Mouse (Mus musculus) Patski (cell line): ENCODE measurements around the gene 4930432M17Rik. TPM values are rescaled to one million over a fixed set of nuclear protein-coding genes. Genes with fewer than 3 reads are reported as not detected.
A peak's percentile ranks its signal among the peaks of the same experiment; 100 is the strongest.

ENCODE experiments used
- ATAC-seq: fragments of 100-300 bp; one replicate; pipeline ENCODE4 v1.8.0; 2021
- CTCF ChIA-PET: fragments of 350-600 bp; sonication (Branson Sonifier 250); formaldehyde crosslinking; loops from one replicate; lab custom pipeline; 2022; ENCODE audit warnings: inconsistent platforms; lab: Charles Lee
- POLR2A ChIA-PET: fragments of 350-600 bp; sonication (Branson Sonifier 250); formaldehyde crosslinking; loops from one replicate; lab custom pipeline; 2022; ENCODE audit warnings: antibody characterized with exemption, inconsistent platforms; lab: Charles Lee
- DNase-seq: peaks from one replicate; pipeline ENCODE4 v3.0.0-alpha.2; 2011; ENCODE audit warnings: low read depth, low spot score
- H3K27me3 ChIP-seq: fragments of 371-371 bp; one replicate; pipeline ENCODE4 v1.5.1; 2021
- CTCF ChIP-seq: fragments of 100-300 bp; IDR thresholded peaks from one replicate; pipeline ENCODE4 v1.5.1; 2021
- in situ Hi-C: fragments of 300-500 bp; cut with MboI; formaldehyde crosslinking; loops from 3 replicates; pipeline ENCODE4 v1.11.1; 2018; ENCODE audit warnings: low pct_unique_long_range_greater_than_20kb, mixed read lengths
- polyA plus RNA-seq: library from polyadenylated mRNA; unstranded; gene quantifications from one replicate; pipeline ENCODE4 v1.2.3, GENCODE M21; 2021

Gene 4930432M17Rik
- polyA plus RNA-seq, 1 experiment from 2014 or later: not detected

DNA sequence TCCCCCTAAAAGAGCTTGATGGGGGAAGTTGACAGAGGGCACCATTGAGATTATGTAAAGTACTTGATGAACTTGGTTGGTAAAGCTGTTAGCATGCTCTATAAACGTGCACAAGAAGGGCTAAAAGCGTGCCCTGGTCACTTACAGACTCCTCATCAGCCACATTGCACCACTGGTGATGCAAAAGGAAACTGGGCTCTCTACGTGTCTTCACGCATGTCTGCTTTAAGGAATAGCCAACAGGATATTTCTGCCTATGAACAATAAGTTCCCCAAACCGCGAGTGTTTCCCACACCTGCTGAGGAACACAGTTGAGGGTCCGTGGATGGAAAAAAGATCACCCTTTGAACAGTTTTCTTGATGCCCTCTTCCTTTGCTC is 51.1 kb downstream of the 4930432M17Rik start:
- TF ChIP-seq CTCF: no peak
- ATAC-seq: no peak
- in situ Hi-C loops: loop anchor here (5.0 kb wide), 2 partner anchors 34 to 69 kb away; no protein-coding TSS in a partner anchor
- ChIA-PET CTCF (interaction anchor here (0.9 to 5.6 kb wide), 14 partner anchors 12 to 150 kb away, joined by 3 to 33 read pairs (median 4); no protein-coding TSS in a partner anchor), POLR2A (interaction anchor here (0.6 to 1.5 kb wide), 6 partner anchors 9 to 454 kb away, joined by 3 to 4 read pairs (median 3); no protein-coding TSS in a partner anchor)
- no peaks in the 10 kb centered on the region for H3K27me3 ChIP-seq
- no peak for DNase-seq

DNA sequence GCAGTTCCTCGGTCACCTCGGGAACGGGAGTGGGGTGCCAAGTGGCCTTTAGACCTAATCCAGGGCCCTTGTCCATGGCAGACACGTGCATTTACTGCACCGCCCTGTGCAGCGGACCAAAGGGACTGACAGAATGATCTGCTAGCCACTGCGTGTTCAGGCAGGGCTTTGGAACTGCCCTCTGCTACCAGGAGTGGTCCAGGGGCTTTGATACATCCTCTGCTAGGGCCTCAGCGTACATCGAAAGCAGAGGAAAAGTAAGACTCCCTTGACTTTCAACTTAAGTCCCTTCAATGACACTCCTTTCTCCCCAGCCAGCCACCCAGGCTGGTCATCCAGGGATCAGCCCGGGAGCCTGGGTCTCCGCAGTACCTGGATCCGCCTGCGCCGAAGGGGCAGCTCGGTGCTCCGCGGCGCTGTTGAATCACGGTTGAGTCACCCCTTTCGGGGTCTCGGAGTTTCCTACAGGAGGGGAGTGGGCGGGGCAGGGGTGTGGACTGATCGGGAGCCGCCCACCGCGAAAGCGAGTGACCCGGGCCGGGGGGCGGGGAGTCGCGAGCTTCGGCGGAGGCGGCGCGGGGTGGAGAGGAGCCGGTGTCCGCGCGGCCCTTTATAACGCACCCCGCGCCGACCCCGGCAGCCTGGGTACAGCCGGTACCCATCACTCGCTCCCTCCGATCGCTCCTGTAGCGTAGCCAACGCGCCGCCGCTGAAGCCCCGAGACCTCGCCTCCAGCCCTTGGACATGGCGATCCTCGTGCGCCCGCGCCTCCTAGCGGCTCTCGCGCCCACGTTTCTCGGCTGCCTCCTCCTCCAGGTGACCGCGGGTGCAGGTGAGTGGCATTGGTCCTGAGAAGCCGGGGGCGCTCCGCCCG is 52.6 kb downstream of the 4930432M17Rik start, which contains the start of gene F3:
Gene F3, plus strand, starts transcription at position 567 of the 874 bp plus-strand sequence.
- POLR2A ChIA-PET: interaction anchor here (0.7 to 3.1 kb wide), 14 partner anchors 13 to 107 kb away, joined by 3 to 15 read pairs (median 5); no protein-coding TSS in a partner anchor
- no peak for TF ChIP-seq CTCF
- CTCF ChIA-PET: interaction anchor here (0.7 to 5.6 kb wide), 20 partner anchors 10 to 187 kb away, joined by 3 to 91 read pairs (median 4); no protein-coding TSS in a partner anchor
- ATAC-seq (peak; percentile 80), DNase-seq (no peak)
- in situ Hi-C loops: loop anchor here (5.0 kb wide), 2 partner anchors 36 to 71 kb away; no protein-coding TSS in a partner anchor
- H3K27me3 ChIP-seq: no peaks in the 10 kb centered on the region

DNA sequence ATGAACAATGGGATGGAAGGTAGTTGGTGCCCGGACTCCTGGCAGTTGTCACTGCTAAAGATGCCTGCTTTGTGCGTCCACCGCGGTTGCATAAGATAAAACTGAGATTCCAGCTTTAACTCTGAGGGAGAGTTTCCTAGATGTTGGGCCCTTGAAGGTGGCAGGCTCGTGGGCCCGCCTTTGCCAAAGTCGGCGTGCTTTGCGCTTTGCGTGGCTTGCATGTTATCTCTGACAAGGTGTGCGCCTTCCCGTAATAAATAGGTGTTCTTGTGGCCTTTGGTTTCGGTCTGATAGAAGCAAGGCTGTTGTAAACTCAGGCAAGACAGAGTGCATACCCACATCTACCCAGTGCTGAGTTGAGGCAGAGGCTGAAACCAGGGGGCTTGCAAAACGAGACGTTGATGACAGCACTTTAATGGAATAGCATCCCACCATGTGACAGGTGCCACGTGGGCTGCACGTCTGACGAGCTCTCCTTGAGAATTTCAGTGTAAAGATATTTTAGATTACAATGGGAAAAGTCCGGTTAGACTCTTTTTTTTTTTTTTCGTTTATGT is 53.5 kb downstream of the 4930432M17Rik start:
- TF ChIP-seq CTCF: no peak
- ChIA-PET CTCF (interaction anchor here (0.8 to 5.6 kb wide), 15 partner anchors 9 to 188 kb away, joined by 3 to 91 read pairs (median 6); no protein-coding TSS in a partner anchor), POLR2A (interaction anchor here (0.7 to 3.1 kb wide), 18 partner anchors 12 to 837 kb away, joined by 3 to 15 read pairs (median 4); no protein-coding TSS in a partner anchor)
- no peaks in the 10 kb centered on the region for H3K27me3 ChIP-seq
- in situ Hi-C loops: loop anchor here (5.0 kb wide), 2 partner anchors 37 to 72 kb away; no protein-coding TSS in a partner anchor
- DNase-seq (no peak), ATAC-seq (no peak)

DNA sequence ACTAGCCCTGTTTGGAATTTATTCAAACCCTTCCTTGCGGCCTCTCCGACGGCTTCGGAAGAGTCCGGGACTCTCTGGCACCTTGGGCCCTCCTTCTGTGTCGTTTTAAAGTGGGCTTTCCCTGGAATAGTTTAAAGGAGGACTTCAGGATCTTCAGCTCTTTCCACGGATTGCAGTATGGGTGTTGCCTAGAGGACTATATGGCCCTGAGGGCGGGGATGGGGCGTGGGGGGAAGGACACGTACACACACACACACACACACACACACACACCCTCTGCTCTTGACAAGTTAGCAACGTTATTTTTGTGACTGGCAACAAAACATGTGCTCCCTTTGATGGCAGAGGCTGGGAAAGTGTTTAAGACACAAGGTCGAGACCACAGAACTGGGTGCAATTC is 54.0 kb downstream of the 4930432M17Rik start:
- TF ChIP-seq CTCF: no peak
- H3K27me3 ChIP-seq: no peaks in the 10 kb centered on the region
- CTCF ChIA-PET: interaction anchor here (0.8 to 5.6 kb wide), 16 partner anchors 8 to 188 kb away, joined by 3 to 91 read pairs (median 6); no protein-coding TSS in a partner anchor
- DNase-seq (no peak), ATAC-seq (no peak)
- POLR2A ChIA-PET: interaction anchor here (0.7 to 3.1 kb wide), 20 partner anchors 11 to 837 kb away, joined by 3 to 15 read pairs (median 5); no protein-coding TSS in a partner anchor
- in situ Hi-C loops: loop anchor here (5.0 kb wide), 2 partner anchors 37 to 72 kb away; no protein-coding TSS in a partner anchor

DNA sequence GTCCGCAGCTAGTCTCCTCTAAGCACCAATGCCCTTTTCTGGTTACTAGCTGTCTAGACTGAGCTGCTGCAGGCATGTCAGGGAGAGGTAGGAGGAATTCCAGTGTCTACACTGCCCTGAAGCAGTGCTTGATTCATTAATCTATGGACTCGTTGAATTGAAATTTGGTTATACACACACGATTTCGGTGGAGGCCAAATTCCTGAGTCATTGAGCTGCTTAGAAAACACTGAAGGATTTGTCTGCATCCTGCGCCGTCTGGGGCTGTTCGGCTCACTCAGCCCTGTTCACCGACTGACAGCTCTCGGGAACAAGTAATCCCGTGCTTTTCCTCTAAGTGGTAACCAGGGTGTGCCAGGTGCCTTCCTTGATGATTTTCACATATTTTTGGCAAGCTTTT is 55.1 kb downstream of the 4930432M17Rik start:
- ATAC-seq (no peak), DNase-seq (no peak)
- ChIA-PET CTCF (interaction anchor here (0.8 to 5.6 kb wide), 25 partner anchors 7 to 199 kb away, joined by 3 to 91 read pairs (median 4); no protein-coding TSS in a partner anchor), POLR2A (interaction anchor here (0.8 to 3.1 kb wide), 12 partner anchors 10 to 123 kb away, joined by 3 to 15 read pairs (median 5); no protein-coding TSS in a partner anchor)
- no peaks in the 10 kb centered on the region for H3K27me3 ChIP-seq
- no peak for TF ChIP-seq CTCF
- in situ Hi-C loops: loop anchor here (5.0 to 25.0 kb wide), 2 partner anchors 173 to 563 kb away; partner anchors contain the start of gene Rwdd3

DNA sequence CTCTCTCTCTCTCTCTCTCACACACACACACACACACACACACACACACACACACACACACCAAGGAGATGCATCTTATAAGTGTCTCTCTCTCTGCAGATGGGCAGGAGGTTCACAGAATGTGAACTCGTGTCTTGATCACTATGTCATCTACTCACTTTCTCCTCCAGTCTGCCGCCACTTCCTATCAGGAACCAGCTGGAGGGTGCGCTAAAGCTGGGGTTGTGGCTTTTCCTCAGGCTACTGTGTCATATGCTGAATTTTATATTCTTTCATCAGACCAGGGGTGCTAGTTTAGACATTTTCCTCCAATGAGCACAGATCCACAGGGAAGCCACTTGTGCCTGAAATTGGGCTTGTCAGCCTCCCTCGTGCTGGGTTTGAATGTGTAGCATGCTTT is 59.1 kb downstream of the 4930432M17Rik start:
- no peak for TF ChIP-seq CTCF
- DNase-seq (no peak), ATAC-seq (no peak)
- in situ Hi-C loops: loop anchor here (5.0 to 25.0 kb wide), 2 partner anchors 177 to 567 kb away; partner anchors contain the start of gene Rwdd3
- ChIA-PET POLR2A (interaction anchor here (0.6 to 0.7 kb wide), 4 partner anchors 115 to 1178 kb away, joined by 3 to 4 read pairs (median 4); no protein-coding TSS in a partner anchor), CTCF (no interaction called here)
- H3K27me3 ChIP-seq: no peaks in the 10 kb centered on the region

Other genes starting within 250 kb of the 4930432M17Rik start
- gene Cnn3, start 244.3 kb upstream of the 4930432M17Rik start, polyA plus RNA-seq: 770 TPM
- 0.24 TPM for gene Slc44a3, start 138.4 kb upstream of the 4930432M17Rik start, polyA plus RNA-seq
- 164 TPM for gene F3, start 52.8 kb downstream of the 4930432M17Rik start, polyA plus RNA-seq
- gene Abcd3, start 144.5 kb downstream of the 4930432M17Rik start, polyA plus RNA-seq: 115 TPM